Mouse (Mus musculus) testis, adult 2 months (tissue): ENCODE measurements around the gene Gm3250.

Experiments
- CTCF ChIP-seq: fragments of 200-500 bp; IDR thresholded peaks from 2 replicates; pipeline ENCODE4 v1.5.1; 2012; ENCODE audit warnings: low read depth, mild to moderate bottlenecking, inconsistent platforms, low read length, moderate library complexity; ENCODE audit not compliant: control insufficient read depth, insufficient read depth, insufficient replicate concordance
- POLR2A ChIP-seq: fragments of 200-500 bp; IDR thresholded peaks from 2 replicates; pipeline ENCODE4 v1.6.1; 2012; ENCODE audit warnings: low read depth, mild to moderate bottlenecking, inconsistent platforms, low read length, moderate library complexity; ENCODE audit not compliant: control insufficient read depth

GRCm38 (mm10) chr10:77798921-77799508 lies 16.7 kb upstream of the Gm3250 start, which contains the start of gene Gm19668:
- TF ChIP-seq CTCF (no peak), POLR2A (no peak)
